ENCODE assay signal across 24 mouse cellular contexts in genomic region chr3:54400617-54401016, GRCm38 (mm10).
"Had no signal": no experiment of that assay in that cellular context is flagged by ENCODE, and none has a peak within 500 bp of the region (broad histone marks: within the 10 kb centered on the region; RNA-seq: fewer than 3 reads in every experiment).

No protein-coding gene starts in this region.

- H3K27ac ChIP-seq: hindbrain, embryonic 13.5 days; hindbrain, embryonic 15.5 days; hindbrain, postnatal 0 days; kidney, embryonic 15.5 days; kidney, postnatal 0 days; left cerebral cortex, adult 2 months; limb, embryonic 12.5 days; liver, embryonic 13.5 days had no signal

- H3K27me3 ChIP-seq: heart, embryonic 12.5 days; hindbrain, embryonic 13.5 days; hindbrain, embryonic 15.5 days; kidney, embryonic 15.5 days; limb, embryonic 12.5 days; liver, embryonic 13.5 days had no signal

- H3K4me2 ChIP-seq: heart, embryonic 12.5 days; hindbrain, embryonic 13.5 days; hindbrain, embryonic 15.5 days; kidney, embryonic 15.5 days; limb, embryonic 12.5 days; liver, embryonic 11.5 days; liver, embryonic 13.5 days had no signal

- H3K9me3 ChIP-seq: heart, embryonic 12.5 days; hindbrain, embryonic 13.5 days; hindbrain, embryonic 15.5 days; kidney, embryonic 15.5 days; limb, embryonic 10.5 days; limb, embryonic 12.5 days; liver, embryonic 13.5 days had no signal

- DNase-seq: gastrocnemius, postnatal 14 days; gastrocnemius, postnatal 36 days; heart, adult 11 months; heart, postnatal 14 days; heart, postnatal 36 days; kidney, adult 11 months; kidney, adult 2 months; kidney, adult 9 months; kidney, postnatal 14 days; kidney, postnatal 36 days; layer of hippocampus, adult 9-11 months; liver; liver, embryonic 13.5 days had no signal

- H3K36me3 ChIP-seq: heart, embryonic 12.5 days; hindbrain, embryonic 13.5 days; hindbrain, embryonic 15.5 days; kidney, embryonic 15.5 days; limb, embryonic 10.5 days; limb, embryonic 12.5 days; liver, embryonic 13.5 days had no signal

- H3K4me3 ChIP-seq: heart, embryonic 12.5 days; hindbrain, embryonic 13.5 days; hindbrain, embryonic 15.5 days; kidney, embryonic 15.5 days; left cerebral cortex, adult 2 months; limb, embryonic 10.5 days; limb, embryonic 12.5 days; liver, embryonic 13.5 days had no signal

- ATAC-seq: hindbrain, postnatal 0 days; intestine, embryonic 16.5 days had no signal

- H3K9ac ChIP-seq: heart, embryonic 12.5 days; hindbrain, embryonic 13.5 days; hindbrain, embryonic 15.5 days; kidney, embryonic 15.5 days; limb, embryonic 12.5 days; liver, embryonic 13.5 days had no signal

- H3K4me1 ChIP-seq: heart, embryonic 12.5 days; hindbrain, embryonic 13.5 days; hindbrain, embryonic 15.5 days; kidney, embryonic 15.5 days; liver, embryonic 13.5 days had no signal
